Mouse (Mus musculus) ovary, postnatal 36 days (tissue): ENCODE measurements around the gene Snrpg.
"Not testable (repeated sequence)": the region's sequence is repeated elsewhere in the genome, so short reads cannot be mapped to it uniquely, and the experiment has no call there.

Source experiments
- DNase-seq: peaks from one replicate; pipeline ENCODE4 v3.0.0; 2022; ENCODE audit warnings: low spot score, mixed read lengths

Snrpg gene

GRCm38 (mm10) chr6:86370764-86371339, at the start of gene Snrpg:
TSS of gene Snrpg (plus strand) at chr6:86371304.
- DNase-seq = no peak

GRCm38 (mm10) chr6:86322031-86322563, 49.0 kb upstream of the Snrpg start:
- no peak for DNase-seq

DNA sequence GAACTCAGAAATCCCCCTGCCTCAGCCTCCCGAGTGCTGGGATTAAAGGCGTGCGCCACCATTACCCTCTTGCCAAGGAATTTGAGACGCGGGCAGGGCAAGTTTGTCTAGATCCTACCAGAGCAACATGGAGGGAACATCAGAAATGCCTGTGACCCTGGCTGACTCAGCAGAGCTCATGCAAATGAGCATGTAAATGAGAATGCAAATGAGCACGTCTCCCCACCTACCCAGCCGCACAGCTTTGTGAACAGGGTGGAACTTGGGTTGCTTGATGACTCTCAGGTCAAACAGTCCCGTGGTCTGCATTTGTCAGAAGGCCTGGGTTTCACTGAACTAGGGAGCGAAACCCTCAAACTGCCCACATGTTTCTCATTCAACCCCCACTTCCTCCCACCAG, 48.1 kb upstream of the Snrpg start:
- DNase-seq = no peak

DNA sequence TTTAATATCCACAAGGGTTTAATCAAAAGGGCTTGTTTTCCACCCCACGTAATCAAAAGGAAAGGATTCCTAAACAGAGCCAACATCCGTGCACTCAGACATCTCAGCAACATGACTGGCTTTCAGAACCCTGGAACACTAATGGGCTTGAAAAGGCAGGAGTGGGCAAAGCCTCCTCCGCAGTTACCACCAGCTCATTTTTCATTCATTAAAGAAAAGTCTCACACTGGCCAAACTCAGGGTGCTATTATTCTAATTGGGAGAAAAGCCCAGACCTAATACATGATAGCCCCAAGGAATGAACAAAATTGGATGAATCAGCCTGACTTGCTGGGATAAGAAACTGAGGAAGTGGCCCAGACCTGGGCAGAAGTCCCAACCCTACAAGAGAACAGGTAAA, 46.7 kb upstream of the Snrpg start:
- DNase-seq = no peak

DNA sequence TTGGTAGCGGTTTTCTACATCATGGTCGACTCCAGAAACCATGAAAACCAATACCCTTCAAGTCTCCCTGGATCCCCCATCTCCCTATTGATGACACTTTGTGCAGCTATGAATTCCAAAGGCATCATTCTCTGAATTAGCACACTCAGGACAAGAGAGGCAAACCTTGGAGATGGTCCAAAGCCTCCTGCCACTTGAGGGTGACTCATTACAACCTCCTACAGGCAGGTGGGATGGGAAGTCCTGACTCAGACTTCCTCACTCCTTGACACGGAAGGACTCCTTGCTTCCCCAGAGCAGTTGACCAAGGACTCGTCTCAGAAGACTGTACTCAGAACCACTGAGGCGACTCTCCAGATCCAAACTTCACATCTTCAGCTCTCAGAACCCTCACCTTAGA, 45.5 kb upstream of the Snrpg start:
- DNase-seq = no peak

- DNase-seq = no peak
Observed at GRCm38 (mm10) chr6:86326866-86327265, 44.2 kb upstream of the Snrpg start.

DNA sequence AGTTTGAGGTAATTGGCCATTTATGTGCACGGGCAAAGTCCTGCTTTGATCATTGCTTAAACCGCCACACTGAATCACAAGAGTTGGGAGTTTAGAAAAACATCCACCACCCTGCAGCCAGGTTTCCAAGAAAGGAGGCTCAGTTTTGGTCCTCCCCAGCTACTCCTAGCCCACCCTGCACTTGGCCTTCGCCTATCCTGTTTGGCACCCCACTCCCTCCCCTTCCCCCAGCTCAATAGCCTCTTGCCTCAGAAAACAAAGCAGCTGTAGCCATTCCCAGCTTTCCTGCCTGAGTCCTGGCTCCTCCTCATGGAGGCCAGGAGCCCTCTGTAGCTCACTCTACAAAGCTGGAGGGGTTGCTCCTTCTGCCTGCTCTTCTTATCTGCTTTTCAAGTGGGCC, 42.7 kb upstream of the Snrpg start:
- no peak for DNase-seq

DNA sequence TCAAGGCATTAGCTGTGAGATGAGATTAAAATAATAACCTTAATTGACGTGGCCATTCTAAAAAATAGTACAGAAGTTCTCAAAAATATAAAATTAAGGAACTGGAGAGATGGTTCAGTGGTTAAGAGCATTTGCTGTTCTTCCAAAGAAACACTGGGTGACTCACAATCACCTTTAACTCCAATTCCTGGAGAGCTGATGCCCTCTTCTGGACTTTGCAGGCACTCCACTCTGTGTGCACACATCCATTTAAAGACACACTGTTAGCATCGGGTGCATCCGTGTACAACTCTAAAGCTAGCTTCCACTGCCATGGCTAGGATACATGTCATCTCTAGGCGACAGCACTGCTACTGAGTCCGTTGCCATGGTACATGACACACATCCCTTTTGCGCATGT, 41.2 kb upstream of the Snrpg start:
- no peak for DNase-seq

GRCm38 (mm10) chr6:86335121-86335849, 35.8 kb upstream of the Snrpg start:
- no peak for DNase-seq

GRCm38 (mm10) chr6:86335860-86336259, 35.2 kb upstream of the Snrpg start:
- no peak for DNase-seq

- not testable (repeated sequence) for DNase-seq
Observed at GRCm38 (mm10) chr6:86336340-86336739, 34.8 kb upstream of the Snrpg start.

- no peak for DNase-seq
Observed at GRCm38 (mm10) chr6:86343656-86344055, 27.4 kb upstream of the Snrpg start.

- DNase-seq = no peak
Observed at GRCm38 (mm10) chr6:86346063-86346462, 25.0 kb upstream of the Snrpg start.

DNA sequence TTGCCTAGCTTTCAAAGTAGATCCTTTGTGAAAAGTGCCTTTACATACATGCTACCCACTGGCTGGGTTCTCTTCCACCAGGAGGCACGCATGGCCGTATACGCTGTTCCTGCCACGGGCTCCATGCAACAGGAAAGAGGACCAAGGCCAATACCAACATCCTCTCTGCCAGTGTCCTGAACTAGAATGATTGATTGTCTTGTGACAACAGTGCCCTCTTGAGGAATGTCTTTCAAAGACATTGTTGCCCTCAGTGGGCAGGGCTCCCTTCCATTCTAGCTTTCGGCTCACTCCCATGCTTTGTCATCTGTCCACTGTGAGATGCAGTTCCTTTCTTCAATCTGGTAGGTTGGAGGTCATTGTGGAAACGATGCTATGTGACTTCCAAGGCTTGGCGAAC, 21.8 kb upstream of the Snrpg start:
- DNase-seq = peak; percentile 26

- DNase-seq = no peak
Observed at GRCm38 (mm10) chr6:86354948-86355347, 16.2 kb upstream of the Snrpg start.

- no peak for DNase-seq
Observed at GRCm38 (mm10) chr6:86356956-86357355, 14.1 kb upstream of the Snrpg start.

DNA sequence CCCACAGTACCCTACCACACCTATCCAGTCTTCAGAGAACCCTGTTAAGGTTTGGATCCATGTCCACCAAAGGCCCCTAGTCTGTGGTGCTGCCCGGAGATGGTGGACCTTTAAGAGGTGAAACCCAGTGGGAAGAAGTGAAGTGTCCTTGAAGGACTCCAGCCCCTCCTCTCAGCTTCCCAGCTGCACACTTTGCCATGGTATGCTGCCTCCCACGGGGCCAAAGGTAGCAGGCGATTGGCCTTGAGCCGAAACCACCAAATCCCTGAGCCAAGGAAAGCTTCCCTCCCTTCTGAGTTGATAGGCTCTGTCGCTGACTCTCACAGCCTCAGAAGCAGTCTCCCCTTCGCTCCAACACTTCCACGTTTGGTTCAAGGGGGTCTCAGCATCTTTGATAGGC, 10.4 kb upstream of the Snrpg start:
- peak; percentile 60 for DNase-seq

GRCm38 (mm10) chr6:86361373-86361772, 9.7 kb upstream of the Snrpg start:
- DNase-seq = no peak

DNA sequence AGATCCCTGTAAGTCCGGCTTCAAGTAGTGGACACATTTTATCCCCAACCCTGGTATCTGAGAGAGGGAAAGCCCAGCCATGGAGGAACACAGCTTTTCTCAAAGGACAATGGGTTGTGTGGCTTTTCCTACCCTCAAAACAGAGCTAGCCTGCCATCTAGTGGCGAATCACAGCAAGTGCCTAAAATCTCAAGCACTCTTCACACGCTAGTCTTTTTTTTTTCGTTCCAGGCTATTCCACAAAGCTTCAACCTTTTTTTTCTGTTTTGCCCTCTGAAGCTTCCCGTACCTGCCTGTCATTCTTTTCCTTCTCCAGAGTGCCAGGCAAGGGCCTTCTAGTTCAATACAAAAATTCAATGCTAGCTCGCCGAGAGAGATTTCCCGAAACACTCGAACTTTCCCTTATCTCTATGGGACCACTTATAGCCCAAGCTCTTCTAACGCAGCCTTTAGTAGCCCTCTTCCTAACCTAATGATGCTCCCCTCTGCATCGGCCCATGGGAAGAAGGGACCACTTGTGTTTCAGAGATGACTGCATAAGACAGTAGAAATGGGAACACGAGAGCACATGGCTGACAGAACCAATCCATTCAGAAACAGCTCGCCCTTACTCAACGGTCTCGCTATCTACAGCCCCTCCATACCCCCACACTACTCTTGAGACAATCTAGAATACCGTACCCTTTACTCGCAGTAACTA, 6.5 kb upstream of the Snrpg start:
- DNase-seq = peak; percentile 70

DNA sequence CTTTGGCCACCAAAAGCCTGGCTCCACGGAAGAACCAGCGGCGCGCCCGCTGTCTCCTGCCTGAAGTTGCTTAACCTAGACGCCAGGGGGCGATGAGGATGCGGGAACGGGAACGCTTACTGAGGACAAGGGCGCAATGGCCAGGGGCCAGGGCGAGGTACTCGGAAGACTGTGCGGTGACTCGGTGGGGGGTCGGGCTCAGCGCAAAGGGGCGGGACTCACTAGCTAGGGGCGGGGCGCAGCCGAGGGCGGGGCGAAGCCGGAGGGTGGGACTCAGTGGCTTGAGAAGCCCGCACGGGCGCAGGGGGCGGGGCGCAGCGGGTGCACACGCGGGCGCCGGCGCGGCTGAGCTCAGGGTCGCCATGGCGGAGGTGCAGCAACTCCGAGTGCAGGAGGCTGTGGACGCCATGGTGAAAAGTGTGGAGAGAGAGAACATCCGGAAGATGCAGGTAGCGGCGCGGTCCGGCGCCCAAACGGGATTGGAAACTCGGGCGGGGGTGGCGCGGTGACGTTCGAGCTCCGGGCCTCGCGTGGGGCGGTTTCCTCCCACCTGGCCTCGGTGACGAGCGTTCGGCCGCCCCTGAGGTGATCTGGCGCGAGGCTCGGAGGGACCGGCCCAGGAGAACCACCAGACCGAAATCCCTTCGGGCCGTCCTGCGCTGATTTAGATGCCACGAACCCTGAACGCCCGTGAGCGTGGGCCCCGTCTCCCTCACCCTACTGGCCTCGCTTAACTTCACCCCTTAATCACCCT, 5.6 kb upstream of the Snrpg start, which contains the start of gene Fam136a:
Gene Fam136a (plus strand): TSS at position 276 of the 754 bp plus-strand sequence.
- DNase-seq = peak; percentile 96

- DNase-seq = peak; percentile 59
Observed at GRCm38 (mm10) chr6:86366125-86366852, 4.8 kb upstream of the Snrpg start.

DNA sequence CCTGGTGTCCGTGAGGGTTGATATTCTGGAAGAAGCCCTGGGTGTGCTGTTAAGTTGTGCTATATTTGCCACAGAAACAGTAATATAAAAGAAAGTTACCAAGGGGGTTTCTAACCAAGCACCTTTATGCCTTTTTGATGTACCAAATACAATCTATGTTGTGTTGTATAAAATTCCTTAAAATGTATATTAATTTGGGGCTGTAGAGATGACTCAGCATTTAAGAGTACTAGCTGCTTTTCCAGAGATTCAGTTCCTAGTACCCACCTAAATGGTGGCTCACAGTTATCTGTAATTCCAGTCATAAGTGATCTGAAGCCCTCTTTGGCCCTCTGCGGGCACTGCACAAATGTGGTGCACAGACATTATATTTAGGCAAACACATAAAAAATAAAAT, 4.3 kb upstream of the Snrpg start:
- no peak for DNase-seq
